Mouse (Mus musculus) brain, adult 2 months (tissue): ENCODE measurements at regions not wholly inside any gene's neighbourhood (a gene's known extent, or its start where the extent isn't known, plus 50 kb on each side); places are given as distances from the start of the nearest gene placed in this dataset.
A peak's percentile ranks its signal among the peaks of the same experiment; 100 is the strongest.
"Not testable (repeated sequence)": the region's sequence is repeated elsewhere in the genome, so short reads cannot be mapped to it uniquely, and the experiment has no call there.

Experiments used
- DNase-seq: peaks from one replicate; pipeline ENCODE4 v3.0.0; 2011; ENCODE audit warnings: low read depth, low spot score

- no peak for DNase-seq
Observed at GRCm38 (mm10) chr9:4234796-4235195, 74.5 kb downstream of the Aasdhppt start.

- DNase-seq = not testable (repeated sequence)
Observed at GRCm38 (mm10) chr9:4214571-4214970, 94.7 kb downstream of the Aasdhppt start.

GRCm38 (mm10) chr9:4209987-4210476, 99.2 kb downstream of the Aasdhppt start:
- DNase-seq = peak; percentile 1

- DNase-seq = not testable (repeated sequence)
Observed at GRCm38 (mm10) chr9:4192737-4193136, 116.5 kb downstream of the Aasdhppt start.

- not testable (repeated sequence) for DNase-seq
Observed at GRCm38 (mm10) chr9:4156011-4156410, 153.3 kb downstream of the Aasdhppt start.

GRCm38 (mm10) chr9:4138829-4139228, 170.4 kb downstream of the Aasdhppt start:
- not testable (repeated sequence) for DNase-seq

GRCm38 (mm10) chr9:4092518-4092917, 216.8 kb downstream of the Aasdhppt start:
- DNase-seq = no peak

- not testable (repeated sequence) for DNase-seq
Observed at GRCm38 (mm10) chr9:4082668-4083067, 226.6 kb downstream of the Aasdhppt start.

- DNase-seq = peak; percentile 88
Observed at GRCm38 (mm10) chr9:4061037-4061436, 248.2 kb downstream of the Aasdhppt start.

GRCm38 (mm10) chr9:4048749-4049148, 260.5 kb downstream of the Aasdhppt start:
- DNase-seq = no peak

- not testable (repeated sequence) for DNase-seq
Observed at GRCm38 (mm10) chr9:4047654-4048053, 261.6 kb downstream of the Aasdhppt start.

GRCm38 (mm10) chr9:4040871-4041665, 268.2 kb downstream of the Aasdhppt start:
- DNase-seq = no peak

- DNase-seq = not testable (repeated sequence)
Observed at GRCm38 (mm10) chr9:4027181-4027580, 282.1 kb downstream of the Aasdhppt start.

- no peak for DNase-seq
Observed at GRCm38 (mm10) chr9:4020093-4020492, 289.2 kb downstream of the Aasdhppt start.

GRCm38 (mm10) chr9:3996686-3997085, 312.6 kb downstream of the Aasdhppt start:
- DNase-seq = no peak

- not testable (repeated sequence) for DNase-seq
Observed at GRCm38 (mm10) chr9:3988383-3988782, 320.9 kb downstream of the Aasdhppt start.

GRCm38 (mm10) chr9:3987971-3988370, 321.3 kb downstream of the Aasdhppt start:
- not testable (repeated sequence) for DNase-seq
